Mouse (Mus musculus): ENCODE measurements at regions not wholly inside any gene's neighbourhood (a gene's known extent, or its start where the extent isn't known, plus 50 kb on each side); places are given as distances from the start of the nearest gene placed in this dataset.

DNA sequence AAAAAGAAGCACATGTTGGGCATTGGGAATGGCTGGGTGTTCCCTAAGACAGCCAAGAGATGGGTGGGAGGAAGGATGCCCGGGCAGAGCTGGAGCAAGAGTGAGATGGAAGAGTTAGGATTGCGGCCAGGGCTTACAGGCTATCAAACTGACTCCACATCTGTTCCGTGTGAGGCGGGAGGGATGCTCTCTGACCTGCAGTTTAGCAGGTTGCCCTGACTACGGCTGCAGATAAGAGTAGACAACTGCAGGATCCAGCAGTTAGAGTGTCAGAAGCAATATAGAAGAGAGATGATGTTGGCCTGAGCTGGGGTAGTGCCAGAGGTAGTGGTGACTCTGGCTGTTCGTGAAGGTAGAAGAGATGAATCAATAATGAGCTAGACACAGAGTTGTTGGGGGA, 61.6 kb upstream of the Syt6 start:
- no peak for DNase-seq (ENCODE audit: low spot score in 2 of 2)

DNA sequence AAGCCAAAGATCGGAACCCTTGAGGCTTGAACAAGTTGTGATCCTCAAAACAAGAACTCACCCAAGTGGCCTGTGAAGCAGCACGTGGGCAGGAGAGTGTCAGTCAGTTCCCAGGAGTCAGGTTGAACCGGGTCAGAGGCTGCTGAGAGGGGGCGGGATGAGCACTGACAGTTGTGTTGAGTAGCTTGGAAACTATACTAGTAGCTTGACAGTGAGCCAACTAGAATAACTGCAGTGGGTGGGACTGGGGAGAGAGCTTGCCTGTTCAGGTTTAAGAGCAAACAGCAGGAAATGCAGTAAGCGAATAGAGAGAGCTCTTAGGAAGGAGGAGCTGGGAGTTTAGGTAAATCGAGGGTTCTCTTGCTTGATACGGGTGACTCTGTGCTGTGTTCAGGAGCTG, 61.0 kb upstream of the Syt6 start:
- DNase-seq (ENCODE audit: low spot score in 2 of 2) = no peak

DNA sequence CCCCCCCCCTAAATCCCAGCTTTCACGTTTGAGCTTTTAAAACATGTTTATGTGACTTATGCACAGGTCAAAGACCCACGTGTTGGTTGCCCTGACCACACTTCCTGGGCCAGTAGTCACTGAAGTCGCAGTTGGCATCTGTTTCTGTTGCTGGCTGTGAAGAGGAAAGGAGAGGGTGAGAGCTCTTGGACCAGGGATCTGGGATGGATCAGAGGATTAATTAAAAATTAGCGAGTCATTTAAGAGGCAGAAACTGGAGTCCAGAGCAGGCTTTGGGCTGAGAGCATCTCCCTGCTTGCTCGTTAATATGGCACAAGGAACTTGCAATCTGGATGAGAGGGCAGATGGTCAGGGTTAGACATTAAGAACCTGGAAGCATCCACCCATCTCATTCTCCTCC, 59.1 kb upstream of the Syt6 start:
- DNase-seq (ENCODE audit: low spot score in 2 of 2) = no peak

DNA sequence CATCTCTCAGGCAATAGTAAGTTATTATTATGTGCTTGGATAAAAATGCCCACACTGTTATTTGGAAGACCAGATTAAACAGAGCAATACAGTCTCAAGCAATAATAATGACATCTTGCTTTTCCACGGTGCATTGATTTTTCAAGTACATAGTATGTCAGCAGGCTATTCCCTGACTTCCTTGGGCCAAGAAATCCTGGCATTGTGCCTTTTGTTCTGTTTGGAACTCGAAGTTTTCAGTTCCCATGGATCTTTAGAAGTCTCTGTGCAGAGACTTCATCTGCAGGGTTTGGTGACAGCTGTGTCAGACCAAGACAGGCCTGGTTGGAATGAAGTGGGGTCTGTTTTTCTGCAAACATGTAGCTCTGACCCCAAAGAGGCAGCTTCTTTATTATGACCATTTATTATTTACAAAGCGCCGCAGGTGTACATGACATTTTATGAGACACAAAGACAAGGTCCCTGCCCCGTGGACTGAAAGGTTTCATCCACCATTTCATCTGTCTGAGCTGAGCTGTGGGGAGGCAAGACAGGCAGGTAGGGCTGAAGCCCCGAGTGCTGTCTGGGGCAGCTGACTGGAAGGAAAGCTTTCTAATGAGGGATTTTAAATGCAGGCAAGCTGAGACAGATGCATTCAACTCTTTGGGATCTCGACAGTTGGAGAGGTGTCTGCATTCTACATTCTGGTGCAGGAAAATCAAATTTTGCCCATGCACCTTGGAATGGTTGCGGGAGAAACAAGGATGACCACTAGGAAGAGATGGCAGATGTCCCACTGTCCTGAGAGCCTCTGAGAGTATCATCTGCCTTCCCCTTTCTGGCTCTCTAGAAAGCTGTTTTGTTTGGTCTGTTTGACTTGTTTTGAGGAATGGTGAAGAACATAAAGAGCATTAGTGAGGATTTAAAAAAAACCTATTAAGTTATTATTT, 57.4 kb upstream of the Syt6 start:
- no peak for DNase-seq (ENCODE audit: low spot score in 2 of 2)

DNA sequence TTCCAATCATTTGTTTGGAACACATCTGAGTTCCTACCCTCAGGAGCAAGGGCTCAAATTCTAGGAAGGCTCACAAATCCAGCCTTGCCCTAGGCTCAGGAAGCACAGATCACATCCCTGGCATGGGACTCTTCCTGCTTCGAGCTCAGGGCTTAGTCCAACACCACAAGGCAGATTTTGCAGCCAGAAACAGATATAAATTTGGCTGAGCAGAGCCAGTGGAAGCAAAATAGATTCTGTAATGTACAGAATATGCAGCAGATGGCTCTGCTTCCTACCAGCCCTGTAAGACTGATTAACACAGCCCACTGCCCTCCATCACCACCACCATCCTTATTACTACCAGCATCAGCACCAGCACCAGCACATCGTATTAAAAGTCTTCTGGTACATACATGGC, 56.4 kb upstream of the Syt6 start:
- no peak for DNase-seq (ENCODE audit: low spot score in 2 of 2)

Measured in spleen, postnatal 4 days (tissue).